Mouse (Mus musculus): ENCODE measurements around the gene Arfip2.

GRCm38 (mm10) chr7:105615720-105616119 lies 24.5 kb downstream of the Arfip2 start:
- TF ChIP-seq CTCF (IDR thresholded peaks at IDR 0.05; ENCODE audit: low read depth, low read length): no peak
- no peak for TF ChIP-seq POLR2A (IDR thresholded peaks at IDR 0.05; ENCODE audit: borderline replicate concordance, low read depth, low read length)
